Mouse (Mus musculus): ENCODE data around the gene Gm36210. TPM values are rescaled to one million over a fixed set of nuclear protein-coding genes. Genes with fewer than 3 reads are reported as not detected.
"Not testable (repeated sequence)": the region's sequence is repeated elsewhere in the genome, so short reads cannot be mapped to it uniquely, and the experiment has no call there.

Gene Gm36210
- polyA plus RNA-seq, 1 experiment from 2014 or later: not detected

- Histone ChIP-seq H3K9me3 (ENCODE audit: control insufficient read depth, low read length) (no peaks in the 10 kb centered on the region), H3K27ac (ENCODE audit: low read length) (no peak overlapping the region), H3K27me3 (ENCODE audit: control insufficient read depth, insufficient read depth, low read depth, low read length) (peaks cover 7% of the 10 kb centered on the region; the same call in 1 of the 2 replicates), H3K36me3 (ENCODE audit: control insufficient read depth, insufficient read depth, low read length) (no peaks in the 10 kb centered on the region), H3K4me2 (ENCODE audit: low read depth, low read length) (peak overlapping the region; percentile 51), H3K4me1 (replicated peaks; ENCODE audit: control insufficient read depth, insufficient read depth, low read length) (peaks cover 4% of the 10 kb centered on the region), H3K4me3 (ENCODE audit: low read length) (peak overlapping the region; percentile 9; the same call in 1 of the 2 replicates), H3K9ac (ENCODE audit: low read length) (no peak overlapping the region)
- whole genome bisulfite sequencing: 17% methylated on average over 9 of the region's 11 CpGs
- ATAC-seq (ENCODE audit: low read depth): no peak
These were observed 5.8 kb downstream of the Gm36210 start for GRCm38 (mm10) chr7:4900523-4900851.

GRCm38 (mm10) chr7:4899649-4900522, 6.4 kb downstream of the Gm36210 start:
- peaks cover 7% of the 10 kb centered on the region; the same call in 1 of the 2 replicates for H3K27me3 ChIP-seq (ENCODE audit: control insufficient read depth, insufficient read depth, low read depth, low read length)
- H3K9ac ChIP-seq (ENCODE audit: low read length): peak overlapping the region; percentile 45
- peaks cover 4% of the 10 kb centered on the region for H3K4me1 ChIP-seq (replicated peaks; ENCODE audit: control insufficient read depth, insufficient read depth, low read length)
- WGBS: 5% methylated on average over 19 of the region's 19 CpGs
- peak overlapping the region; percentile 51 for H3K4me2 ChIP-seq (ENCODE audit: low read depth, low read length)
- no peak overlapping the region for H3K27ac ChIP-seq (ENCODE audit: low read length)
- peak; percentile 37; the same call in 1 of the 2 replicates for ATAC-seq (ENCODE audit: low read depth)
- H3K36me3 ChIP-seq (ENCODE audit: control insufficient read depth, insufficient read depth, low read length): no peaks in the 10 kb centered on the region
- peak overlapping the region; percentile 29 for H3K4me3 ChIP-seq (ENCODE audit: low read length)
- no peaks in the 10 kb centered on the region for H3K9me3 ChIP-seq (ENCODE audit: control insufficient read depth, low read length)

- H3K4me2 ChIP-seq (ENCODE audit: low read depth, low read length): peak overlapping the region; percentile 51
- H3K9me3 ChIP-seq (ENCODE audit: control insufficient read depth, low read length): no peaks in the 10 kb centered on the region
- peaks cover 7% of the 10 kb centered on the region; the same call in 1 of the 2 replicates for H3K27me3 ChIP-seq (ENCODE audit: control insufficient read depth, insufficient read depth, low read depth, low read length)
- ATAC-seq (ENCODE audit: low read depth): peak; percentile 47; the same call in 1 of the 2 replicates
- WGBS: 17% methylated on average over 18 of the region's 18 CpGs
- H3K4me3 ChIP-seq (ENCODE audit: low read length): peak overlapping the region; percentile 29
- H3K4me1 ChIP-seq (replicated peaks; ENCODE audit: control insufficient read depth, insufficient read depth, low read length): peaks cover 4% of the 10 kb centered on the region
- H3K9ac ChIP-seq (ENCODE audit: low read length): peak overlapping the region; percentile 45
- H3K27ac ChIP-seq (ENCODE audit: low read length): no peak overlapping the region
- no peaks in the 10 kb centered on the region for H3K36me3 ChIP-seq (ENCODE audit: control insufficient read depth, insufficient read depth, low read length)
These were observed 7.3 kb downstream of the Gm36210 start for GRCm38 (mm10) chr7:4898851-4899648.

DNA sequence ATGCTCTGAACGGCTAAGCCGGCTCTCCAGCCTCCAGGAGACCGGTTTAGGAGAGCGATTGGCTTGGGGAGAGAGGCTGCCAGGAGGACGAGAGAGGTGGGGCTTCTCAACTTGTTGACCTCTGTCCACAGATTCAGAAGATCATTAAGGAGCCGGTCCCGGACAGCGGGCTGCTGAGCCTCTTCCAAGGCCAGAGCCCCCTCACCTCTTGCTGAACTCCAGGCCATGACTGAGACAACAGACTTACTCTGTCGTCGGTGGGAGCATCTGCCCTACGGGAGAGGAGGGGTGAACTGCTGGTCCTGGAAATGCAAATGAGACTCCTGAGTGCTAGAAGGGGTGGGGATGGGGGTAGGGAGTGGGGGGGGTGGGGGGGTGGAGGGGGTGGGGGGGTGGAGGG, 11.1 kb downstream of the Gm36210 start:
- Histone ChIP-seq H3K36me3 (ENCODE audit: control insufficient read depth, insufficient read depth, low read length) (no peaks in the 10 kb centered on the region), H3K27ac (ENCODE audit: low read length) (no peak overlapping the region), H3K4me3 (ENCODE audit: low read length) (no peak overlapping the region), H3K4me2 (ENCODE audit: low read depth, low read length) (no peak overlapping the region), H3K4me1 (replicated peaks; ENCODE audit: control insufficient read depth, insufficient read depth, low read length) (peaks cover 4% of the 10 kb centered on the region), H3K9ac (ENCODE audit: low read length) (no peak overlapping the region), H3K27me3 (ENCODE audit: control insufficient read depth, insufficient read depth, low read depth, low read length) (peaks cover 7% of the 10 kb centered on the region; the same call in 1 of the 2 replicates), H3K9me3 (ENCODE audit: control insufficient read depth, low read length) (no peaks in the 10 kb centered on the region)
- 42% methylated on average over 10 of the region's 11 CpGs for WGBS
- no peak for ATAC-seq (ENCODE audit: low read depth)

DNA sequence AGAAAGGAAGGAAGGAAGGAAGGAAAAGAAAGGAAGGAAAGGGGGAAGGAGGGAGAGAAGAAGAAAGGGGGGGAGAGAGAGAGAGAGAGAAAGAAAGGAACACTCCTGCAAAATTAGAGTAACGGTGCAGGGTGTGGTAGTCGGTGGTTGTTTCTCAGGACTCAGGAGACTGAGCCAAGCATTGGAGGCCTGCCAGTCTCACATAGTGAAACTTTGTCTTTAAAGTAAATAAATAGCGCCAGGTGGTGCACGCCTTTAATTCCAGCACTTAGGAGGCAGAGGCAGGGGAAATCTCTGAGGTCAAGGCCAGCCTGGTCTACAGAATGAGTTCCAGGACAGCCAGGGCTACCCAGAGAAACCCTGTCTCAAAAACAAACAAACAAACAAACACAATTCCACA, 19.6 kb downstream of the Gm36210 start:
- no peaks in the 10 kb centered on the region for H3K27me3 ChIP-seq (ENCODE audit: control insufficient read depth, insufficient read depth, low read depth, low read length)
- 25% methylated on average over 4 of the region's 4 CpGs for WGBS
- no peak overlapping the region for H3K4me2 ChIP-seq (ENCODE audit: low read depth, low read length)
- H3K9me3 ChIP-seq (ENCODE audit: control insufficient read depth, low read length): no peaks in the 10 kb centered on the region
- H3K4me3 ChIP-seq (ENCODE audit: low read length): no peak overlapping the region
- H3K27ac ChIP-seq (ENCODE audit: low read length): no peak overlapping the region
- no peak for ATAC-seq (ENCODE audit: low read depth)
- no peak overlapping the region for H3K9ac ChIP-seq (ENCODE audit: low read length)
- no peaks in the 10 kb centered on the region for H3K36me3 ChIP-seq (ENCODE audit: control insufficient read depth, insufficient read depth, low read length)
- H3K4me1 ChIP-seq (replicated peaks; ENCODE audit: control insufficient read depth, insufficient read depth, low read length): no peaks in the 10 kb centered on the region

DNA sequence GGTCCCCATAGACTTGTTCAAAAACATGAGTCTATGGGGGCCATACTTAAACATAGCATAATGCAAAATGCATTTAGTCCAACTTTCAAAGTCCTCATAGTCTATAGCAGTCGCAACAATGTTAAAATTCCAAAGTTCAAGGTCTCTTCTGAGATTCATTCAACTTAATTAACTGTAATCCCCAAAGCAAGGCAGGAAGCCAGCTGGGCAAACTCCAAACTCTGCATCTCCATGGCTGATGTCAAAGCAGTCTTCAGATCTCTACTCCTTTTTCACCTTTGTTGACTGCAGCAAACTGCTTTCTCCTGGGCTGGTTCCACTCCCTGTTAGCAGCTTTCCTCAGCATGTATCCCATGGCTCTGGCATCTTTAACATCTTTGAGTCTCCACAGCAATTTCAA, 27.3 kb downstream of the Gm36210 start:
- not testable (repeated sequence) for H3K36me3 ChIP-seq (ENCODE audit: control insufficient read depth, insufficient read depth, low read length); H3K4me2 ChIP-seq (ENCODE audit: low read depth, low read length); H3K9ac ChIP-seq (ENCODE audit: low read length); H3K27ac ChIP-seq (ENCODE audit: low read length); H3K9me3 ChIP-seq (ENCODE audit: control insufficient read depth, low read length); H3K27me3 ChIP-seq (ENCODE audit: control insufficient read depth, insufficient read depth, low read depth, low read length); H3K4me3 ChIP-seq (ENCODE audit: low read length); H3K4me1 ChIP-seq (replicated peaks; ENCODE audit: control insufficient read depth, insufficient read depth, low read length); ATAC-seq (ENCODE audit: low read depth)
- 90% methylated on average over 1 of the region's 1 CpGs for WGBS

- Histone ChIP-seq H3K9ac (ENCODE audit: low read length) (no peak overlapping the region), H3K36me3 (ENCODE audit: control insufficient read depth, insufficient read depth, low read length) (no peaks in the 10 kb centered on the region), H3K9me3 (ENCODE audit: control insufficient read depth, low read length) (no peaks in the 10 kb centered on the region), H3K4me2 (ENCODE audit: low read depth, low read length) (no peak overlapping the region), H3K4me3 (ENCODE audit: low read length) (no peak overlapping the region), H3K27ac (ENCODE audit: low read length) (no peak overlapping the region), H3K4me1 (replicated peaks; ENCODE audit: control insufficient read depth, insufficient read depth, low read length) (peaks cover 7% of the 10 kb centered on the region), H3K27me3 (ENCODE audit: control insufficient read depth, insufficient read depth, low read depth, low read length) (no peaks in the 10 kb centered on the region)
- ATAC-seq (ENCODE audit: low read depth): no peak
These were observed 28.1 kb downstream of the Gm36210 start for GRCm38 (mm10) chr7:4878186-4878585.

GRCm38 (mm10) chr7:4877226-4877625, 29.1 kb downstream of the Gm36210 start:
- peak; percentile 34 for ATAC-seq (ENCODE audit: low read depth)
- peak overlapping the region; percentile 44; the same call in 1 of the 2 replicates for H3K27ac ChIP-seq (ENCODE audit: low read length)

DNA sequence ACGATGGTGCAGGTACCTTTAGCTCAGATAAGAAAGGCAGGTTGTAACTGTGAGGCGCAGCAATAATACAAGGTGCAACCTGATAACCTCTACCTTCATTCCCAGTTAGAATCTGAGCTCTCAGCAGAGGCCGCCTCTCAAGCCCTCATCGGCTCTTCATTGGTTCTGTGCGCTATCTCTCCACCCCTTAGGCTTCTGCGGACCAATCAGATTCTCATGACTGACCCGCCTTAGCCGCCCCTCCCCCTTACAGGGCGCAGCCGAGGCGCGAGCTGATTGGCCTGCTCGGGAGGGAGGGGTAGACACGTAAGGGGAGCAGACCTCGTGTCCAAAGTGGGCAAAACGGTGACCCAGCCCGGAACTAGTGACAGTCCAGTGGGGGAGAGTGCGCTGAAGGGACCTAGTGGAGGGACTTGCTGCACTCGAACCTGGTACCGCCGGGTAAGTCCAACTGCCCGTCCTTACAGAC, 29.5 kb downstream of the Gm36210 start, which contains the start of gene Isoc2a:
Isoc2a (plus strand) TSS at position 401 of the 469 bp plus-strand sequence.
- Histone ChIP-seq H3K9ac (ENCODE audit: low read length) (peak within 1 kb of the TSS; percentile 77), H3K4me3 (ENCODE audit: low read length) (peak within 1 kb of the TSS; percentile 69), H3K36me3 (ENCODE audit: control insufficient read depth, insufficient read depth, low read length) (no peaks in the 10 kb centered on the region), H3K4me2 (ENCODE audit: low read depth, low read length) (peak within 1 kb of the TSS; percentile 92), H3K27ac (ENCODE audit: low read length) (peak within 1 kb of the TSS; percentile 44; the same call in 1 of the 2 replicates), H3K9me3 (ENCODE audit: control insufficient read depth, low read length) (no peaks in the 10 kb centered on the region), H3K4me1 (replicated peaks; ENCODE audit: control insufficient read depth, insufficient read depth, low read length) (peaks cover 7% of the 10 kb centered on the region), H3K27me3 (ENCODE audit: control insufficient read depth, insufficient read depth, low read depth, low read length) (no peaks in the 10 kb centered on the region)
- WGBS: under 1% methylated on average over 22 of the region's 22 CpGs
- ATAC-seq (ENCODE audit: low read depth): peak; percentile 100

More at GRCm38 (mm10) chr7:4877226-4877625, 29.1 kb downstream of the Gm36210 start:
- H3K4me1 ChIP-seq (replicated peaks; ENCODE audit: control insufficient read depth, insufficient read depth, low read length): peaks cover 7% of the 10 kb centered on the region
- H3K27me3 ChIP-seq (ENCODE audit: control insufficient read depth, insufficient read depth, low read depth, low read length): no peaks in the 10 kb centered on the region
- 4% methylated on average over 11 of the region's 11 CpGs for WGBS
- peak overlapping the region; percentile 69 for H3K4me3 ChIP-seq (ENCODE audit: low read length)
- peak overlapping the region; percentile 92 for H3K4me2 ChIP-seq (ENCODE audit: low read depth, low read length)
- H3K36me3 ChIP-seq (ENCODE audit: control insufficient read depth, insufficient read depth, low read length): no peaks in the 10 kb centered on the region
- peak overlapping the region; percentile 77 for H3K9ac ChIP-seq (ENCODE audit: low read length)
- no peaks in the 10 kb centered on the region for H3K9me3 ChIP-seq (ENCODE audit: control insufficient read depth, low read length)

All from lung, embryonic 16.5 days (tissue).